Mouse (Mus musculus) T-cell, adult 2 months (primary cell): Measurements from ENCODE around the gene R3hdm4.
A peak's percentile ranks its signal among the peaks of the same experiment; 100 is the strongest.

Source experiments
- DNase-seq: peaks from one replicate; pipeline ENCODE4 v3.0.0; 2022; ENCODE audit warnings: low spot score

Gene R3hdm4

GRCm38 (mm10) chr10:79942988-79943387 is 22.0 kb upstream of the R3hdm4 start:
- no peak for DNase-seq

- DNase-seq: no peak
These were observed 19.7 kb upstream of the R3hdm4 start for GRCm38 (mm10) chr10:79940749-79941148.

GRCm38 (mm10) chr10:79937775-79938526 is 16.9 kb upstream of the R3hdm4 start:
- no peak for DNase-seq

GRCm38 (mm10) chr10:79936911-79937441 is 16.0 kb upstream of the R3hdm4 start:
- peak; percentile 89 for DNase-seq

GRCm38 (mm10) chr10:79936284-79936910 is 15.4 kb upstream of the R3hdm4 start:
- DNase-seq: no peak

- no peak for DNase-seq
These were observed 14.0 kb upstream of the R3hdm4 start for GRCm38 (mm10) chr10:79934794-79935569.

- no peak for DNase-seq
These were observed 13.3 kb upstream of the R3hdm4 start for GRCm38 (mm10) chr10:79934272-79934721.

- no peak for DNase-seq
These were observed 12.9 kb upstream of the R3hdm4 start for GRCm38 (mm10) chr10:79933861-79934260.

GRCm38 (mm10) chr10:79933145-79933679 is 12.2 kb upstream of the R3hdm4 start:
- no peak for DNase-seq

- DNase-seq: no peak
These were observed 11.7 kb upstream of the R3hdm4 start for GRCm38 (mm10) chr10:79932736-79933135.

GRCm38 (mm10) chr10:79931797-79932196 is 10.8 kb upstream of the R3hdm4 start:
- DNase-seq: no peak

GRCm38 (mm10) chr10:79930826-79931186 is 9.8 kb upstream of the R3hdm4 start:
- DNase-seq: no peak

GRCm38 (mm10) chr10:79929967-79930825 is 9.2 kb upstream of the R3hdm4 start:
- no peak for DNase-seq

- no peak for DNase-seq
These were observed 8.1 kb upstream of the R3hdm4 start for GRCm38 (mm10) chr10:79928907-79929701.

GRCm38 (mm10) chr10:79928030-79928694 is 7.2 kb upstream of the R3hdm4 start:
- no peak for DNase-seq

GRCm38 (mm10) chr10:79927324-79928029 is 6.5 kb upstream of the R3hdm4 start:
- DNase-seq: peak; percentile 54

GRCm38 (mm10) chr10:79926491-79927323 is 5.7 kb upstream of the R3hdm4 start, which contains the start of gene Arid3a:
Gene Arid3a, plus strand, starts transcription at chr10:79927043.
- peak; percentile 89 for DNase-seq

GRCm38 (mm10) chr10:79925785-79926490 is 4.9 kb upstream of the R3hdm4 start:
- DNase-seq: peak; percentile 34
